Mouse (Mus musculus) gastrocnemius, adult 8-10 months (tissue): Measurements from ENCODE around the gene Dpf1. TPM values are rescaled to one million over a fixed set of nuclear protein-coding genes. Genes with fewer than 3 reads are reported as not detected.

Experiments used
- DNase-seq, 2 experiments: peaks; one replicate each; pipeline ENCODE4 v3.0.0; 2022; ENCODE audit warnings: low spot score in 2 of 2
- total RNA-seq, 4 experiments: library from RNA; stranded (reverse); gene quantifications; 2 replicates each; pipeline ENCODE4 v1.2.4; 2022

The Dpf1 gene
- total RNA-seq, 4 experiments from 2014 or later, result 0.92 to 4.5 (median 2.0) TPM

DNA sequence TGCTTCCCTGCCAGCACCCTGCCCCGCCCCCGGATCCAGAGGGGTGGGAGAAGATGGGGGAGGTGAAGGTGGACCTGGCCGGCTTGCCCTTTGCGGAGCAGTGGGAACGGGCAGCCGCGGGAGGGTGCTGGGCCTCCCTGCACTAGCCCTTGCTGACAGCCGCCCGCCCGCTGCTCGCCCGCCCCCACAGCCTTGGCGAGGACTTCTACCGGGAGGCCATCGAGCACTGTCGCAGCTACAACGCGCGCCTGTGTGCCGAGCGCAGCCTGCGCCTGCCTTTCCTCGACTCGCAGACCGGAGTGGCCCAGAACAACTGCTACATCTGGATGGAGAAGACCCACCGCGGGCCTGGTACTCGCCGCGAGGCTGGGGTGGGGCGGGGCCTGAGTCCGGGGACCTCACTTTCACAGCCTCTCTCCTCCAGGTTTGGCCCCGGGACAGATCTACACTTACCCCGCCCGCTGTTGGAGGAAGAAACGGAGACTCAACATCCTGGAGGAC lies 5.5 kb downstream of the Dpf1 start:
- no peak for DNase-seq

DNA sequence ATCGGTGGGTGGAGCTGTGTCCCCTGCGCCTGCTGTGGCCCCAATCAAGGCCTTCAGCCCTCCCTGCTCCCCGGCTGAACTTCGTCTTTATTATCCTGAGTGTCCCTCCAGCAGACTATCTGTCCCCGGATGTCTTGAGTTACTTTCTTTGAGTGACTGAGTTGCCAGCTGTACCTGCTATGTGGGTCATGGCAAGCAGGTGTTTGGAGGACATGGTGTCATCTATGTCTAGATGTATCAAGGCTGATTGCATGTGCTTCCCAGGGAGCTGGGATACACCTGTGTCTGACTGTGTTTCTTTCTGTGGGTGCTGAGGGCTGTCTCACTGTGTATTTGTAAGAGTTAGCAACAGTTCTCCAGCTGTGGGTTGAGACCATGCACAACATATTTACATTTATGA lies 6.0 kb downstream of the Dpf1 start:
- no peak for DNase-seq

DNA sequence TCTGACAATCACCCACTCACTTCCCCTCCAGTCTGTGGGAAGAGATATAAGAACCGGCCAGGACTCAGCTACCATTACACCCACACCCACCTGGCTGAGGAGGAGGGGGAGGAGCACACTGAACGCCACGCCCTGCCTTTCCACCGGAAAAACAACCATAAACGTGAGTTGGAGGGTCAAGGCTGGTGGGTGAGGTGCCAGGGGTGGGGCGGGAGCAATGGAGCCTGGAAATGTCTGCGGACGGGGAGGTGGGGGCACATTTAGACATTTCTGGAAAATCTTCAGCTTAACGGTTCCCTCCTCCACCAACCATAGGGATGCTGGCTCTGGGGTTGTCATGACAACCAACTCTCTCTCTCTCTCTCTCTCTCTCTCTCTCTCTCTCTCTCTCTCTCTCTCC lies 9.3 kb downstream of the Dpf1 start:
- DNase-seq, result no peak

DNA sequence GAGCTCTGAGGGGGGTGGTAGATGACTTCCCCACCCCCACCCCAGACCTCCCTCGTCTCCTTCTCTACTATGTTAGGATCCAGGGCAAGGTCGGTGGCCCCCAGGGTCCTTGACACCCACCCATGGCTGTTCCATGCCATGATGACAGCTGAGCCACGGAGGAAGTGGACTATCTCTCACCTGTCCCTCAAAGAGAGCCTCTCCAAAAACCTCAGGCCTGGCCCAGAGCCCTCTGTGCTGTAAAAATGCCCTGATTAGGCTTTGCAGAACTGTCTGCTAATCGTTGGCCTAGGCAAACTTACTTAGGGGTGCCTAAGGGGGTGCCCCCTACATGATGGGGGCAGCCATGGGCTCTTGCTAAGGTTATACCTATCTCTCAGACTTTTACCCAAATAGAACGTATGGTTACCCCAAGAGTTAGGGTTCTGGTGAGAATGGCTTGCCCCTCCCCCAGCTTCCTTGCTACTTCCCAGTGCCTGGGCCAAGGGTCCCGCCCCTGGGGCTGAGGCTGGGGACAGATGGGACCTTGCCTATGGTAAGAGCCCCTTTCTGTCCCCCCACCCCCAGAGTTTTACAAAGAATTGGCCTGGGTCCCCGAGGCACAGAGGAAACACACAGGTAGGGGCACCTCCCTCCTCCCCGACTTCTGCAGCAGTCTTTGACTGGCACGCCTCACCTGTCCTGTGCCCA lies 10.0 kb downstream of the Dpf1 start:
- no peak for DNase-seq

DNA sequence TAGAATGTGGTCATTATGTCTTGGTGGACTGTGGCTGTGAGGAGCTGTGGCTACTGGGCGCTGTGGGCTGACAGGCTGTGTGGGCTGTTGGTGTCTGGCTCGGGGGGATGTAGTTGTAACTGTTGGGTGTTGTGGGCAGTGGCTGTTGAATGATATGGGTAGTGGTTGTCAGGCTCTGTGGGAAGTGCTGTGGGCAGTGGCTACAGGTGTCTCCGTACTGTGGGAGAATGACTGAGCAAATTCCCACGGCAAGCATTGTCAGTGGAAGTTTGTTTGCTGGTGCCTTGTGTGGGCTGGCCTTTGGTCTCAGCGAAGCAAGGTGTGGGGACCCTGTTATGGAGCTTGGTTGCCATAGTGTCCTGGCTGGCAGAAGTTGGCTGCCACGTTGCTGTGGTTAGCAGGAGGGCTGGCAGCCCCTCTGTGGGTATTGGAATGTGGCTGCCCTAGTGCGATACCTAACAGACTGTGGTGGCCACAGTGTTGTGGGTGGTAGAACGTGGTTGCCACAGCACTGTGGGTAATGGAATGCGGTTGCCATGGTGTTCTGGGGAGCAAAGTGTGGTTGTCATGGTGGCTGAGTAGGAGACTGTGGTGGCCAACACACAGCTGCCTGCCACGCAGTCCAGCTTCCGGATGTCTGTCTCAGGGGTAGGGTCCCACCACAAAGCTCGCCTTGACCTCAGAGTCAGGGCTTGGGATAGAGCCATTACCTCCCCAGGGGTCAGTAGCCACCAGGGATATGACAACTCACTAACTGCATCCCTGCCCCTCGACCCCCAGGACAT lies 11.3 kb downstream of the Dpf1 start:
- no peak for DNase-seq

DNA sequence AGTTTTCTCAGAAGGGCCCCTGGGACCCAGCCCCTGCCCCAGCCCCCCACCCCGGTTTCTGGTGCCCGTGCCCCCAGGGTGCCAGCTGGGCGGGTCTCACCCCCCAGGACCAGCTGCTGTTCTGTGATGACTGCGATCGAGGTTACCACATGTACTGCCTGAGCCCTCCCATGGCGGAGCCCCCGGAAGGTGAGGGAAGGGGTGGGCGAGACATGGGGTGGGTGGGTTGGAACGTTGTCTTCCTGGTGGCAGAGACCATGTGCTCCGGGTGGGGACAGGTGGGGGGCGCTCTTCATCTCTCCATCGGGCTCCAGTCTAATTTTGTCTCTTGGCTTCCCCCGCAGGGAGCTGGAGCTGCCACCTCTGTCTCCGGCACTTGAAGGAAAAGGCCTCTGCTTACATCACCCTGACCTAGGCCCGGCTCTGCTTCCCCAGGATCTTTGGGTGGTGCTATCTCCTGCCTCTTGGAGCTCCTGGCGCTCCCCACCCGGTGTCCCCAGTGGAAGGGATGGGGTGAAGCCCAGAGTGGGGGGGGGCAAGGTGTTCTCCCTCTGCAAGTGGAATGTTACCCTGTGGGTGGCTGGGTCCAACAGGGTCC lies 12.5 kb downstream of the Dpf1 start:
- DNase-seq, result no peak

DNA sequence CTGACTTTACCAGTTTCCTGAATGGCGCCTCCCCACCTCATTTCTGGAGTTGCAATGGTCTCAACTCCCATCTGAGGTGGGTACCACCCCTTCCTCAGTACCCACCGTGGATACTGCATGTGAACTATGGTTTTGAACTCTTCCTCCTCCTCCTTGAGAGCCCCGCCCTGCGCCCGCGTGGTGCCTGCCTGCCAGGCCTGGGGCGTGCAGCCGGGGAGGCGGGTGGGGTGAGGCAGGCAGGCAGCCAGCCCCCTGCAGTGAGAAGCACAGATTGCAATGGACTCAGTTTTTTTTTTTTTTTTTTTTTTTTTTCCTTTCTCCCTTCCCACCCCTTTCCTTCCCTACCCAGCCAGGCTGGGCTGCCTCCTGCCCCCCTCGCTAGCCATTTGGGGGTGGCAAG lies 13.2 kb downstream of the Dpf1 start:
- no peak for DNase-seq

DNA sequence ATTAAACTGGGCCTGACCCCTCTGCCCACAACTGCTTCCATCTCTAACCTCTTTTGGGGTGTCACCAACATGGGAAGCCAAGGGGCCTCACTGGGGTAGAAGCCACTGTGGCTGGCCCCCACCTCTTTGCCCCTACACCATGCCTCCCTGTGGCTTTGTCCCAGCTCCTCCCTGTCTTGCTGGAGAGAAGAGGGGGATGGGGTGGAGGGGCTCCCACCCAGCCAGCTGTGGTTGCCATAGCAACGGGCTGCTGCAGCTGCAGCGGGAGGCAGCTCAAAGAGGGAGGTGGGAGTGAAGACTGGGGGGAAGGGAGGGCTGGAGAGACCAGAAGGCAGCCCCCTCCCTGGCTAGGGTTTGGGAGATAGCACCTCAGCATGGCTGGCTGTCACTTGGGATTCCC lies 13.8 kb downstream of the Dpf1 start:
- DNase-seq, result no peak

DNA sequence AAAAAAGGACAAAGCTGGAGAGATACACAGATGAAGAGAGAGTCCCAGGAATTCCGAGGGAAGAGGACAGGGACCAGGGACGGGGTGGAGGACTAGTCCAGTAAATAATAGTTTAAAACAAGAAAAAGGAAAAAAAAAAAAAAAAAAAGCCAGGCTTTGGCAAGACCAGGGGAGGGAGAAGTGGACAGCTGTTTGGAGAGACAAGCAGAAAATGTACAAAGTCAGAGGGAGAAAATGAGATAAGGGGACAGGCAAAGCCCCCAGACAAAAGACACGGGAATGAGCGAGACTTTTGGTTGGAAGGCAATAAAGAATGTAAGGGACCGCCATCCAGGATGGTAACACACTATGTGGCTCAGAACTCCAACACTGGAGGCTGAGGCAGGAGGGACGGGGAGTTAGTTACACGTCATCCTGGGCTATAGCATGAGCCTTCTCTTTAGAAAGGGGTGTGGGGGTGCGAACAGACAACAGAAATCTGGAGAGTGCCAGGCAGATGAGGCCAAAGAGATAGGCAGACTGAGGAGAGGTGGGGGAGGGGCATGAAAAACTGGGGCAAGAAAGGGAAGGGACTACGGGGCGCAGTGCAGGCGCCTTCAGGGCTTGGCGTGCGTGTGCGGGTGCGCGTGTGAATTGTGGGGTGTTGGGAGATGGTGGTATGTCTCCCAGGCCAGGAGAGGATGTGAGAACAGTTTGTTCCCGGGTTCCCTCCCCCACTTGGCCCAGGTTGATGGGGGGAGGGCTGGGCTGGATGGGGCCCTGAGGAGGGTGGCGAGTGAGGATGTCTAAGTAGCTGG lies 14.6 kb downstream of the Dpf1 start:
- DNase-seq, result peak; percentile 20 to 46

DNA sequence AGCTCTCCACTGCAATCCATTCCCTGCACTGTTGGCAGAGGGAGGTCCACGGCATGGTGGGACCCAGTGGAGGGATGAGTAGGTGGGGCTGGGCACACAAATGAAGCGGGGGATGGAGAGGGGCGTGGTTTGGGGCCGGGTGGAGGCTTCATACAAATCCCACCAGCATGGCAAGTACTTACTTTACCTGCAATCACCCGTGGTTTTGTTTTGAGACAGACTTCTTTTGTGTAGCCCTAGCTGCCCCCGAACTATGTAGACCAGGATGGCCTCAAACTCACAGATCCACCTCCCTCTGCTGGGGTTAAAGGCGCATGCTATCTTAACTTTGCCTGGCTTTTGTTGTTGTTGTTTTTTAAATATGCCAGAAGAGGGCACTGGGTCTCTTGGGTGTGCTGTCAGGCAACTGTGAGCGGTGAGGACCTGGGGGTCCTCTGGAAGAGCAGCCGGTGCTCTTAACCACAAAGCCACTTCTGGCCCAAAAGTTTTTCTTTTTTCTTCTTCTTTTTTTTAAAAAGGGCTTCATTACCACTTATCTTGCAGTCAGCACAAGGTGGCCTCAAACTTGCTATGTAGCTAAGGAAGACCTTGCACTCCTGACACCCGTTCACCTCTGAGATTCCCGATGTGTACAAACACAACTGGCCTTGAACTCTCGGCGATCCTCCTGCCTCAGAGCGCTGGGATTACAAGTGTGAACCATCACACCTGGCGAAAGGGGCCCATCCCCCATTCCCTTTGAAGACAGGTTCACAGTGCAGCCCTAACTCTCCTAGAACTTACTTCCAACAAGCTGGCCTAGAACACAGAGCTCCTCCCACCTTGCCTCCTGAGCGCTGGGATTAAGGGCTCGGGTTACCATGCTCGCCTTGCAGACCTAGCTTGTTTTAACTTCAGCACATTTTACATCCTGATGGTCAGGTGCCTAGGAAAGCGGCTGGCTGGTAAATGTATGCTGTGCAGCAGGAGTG lies 15.9 kb downstream of the Dpf1 start:
- no peak for DNase-seq

DNA sequence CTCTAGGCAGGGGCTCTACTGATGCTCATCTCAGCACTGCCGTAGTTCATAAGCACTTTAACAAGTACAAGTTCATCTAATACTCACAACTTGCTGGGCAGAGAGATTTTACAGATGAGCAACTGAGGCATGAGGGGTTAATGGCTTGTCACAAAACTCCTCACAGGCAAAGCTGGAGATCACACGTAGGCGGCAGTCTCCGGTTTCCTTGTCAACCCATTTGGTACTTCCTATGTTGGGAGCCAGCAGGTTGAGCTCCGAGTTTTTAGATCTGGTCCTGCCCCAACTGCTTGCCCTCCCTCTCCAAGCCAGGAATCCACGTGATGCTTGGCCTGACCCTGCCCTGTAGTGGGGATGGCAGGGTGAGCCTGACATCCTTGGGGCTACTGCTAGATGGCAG lies 23.3 kb downstream of the Dpf1 start:
- no peak for DNase-seq

DNA sequence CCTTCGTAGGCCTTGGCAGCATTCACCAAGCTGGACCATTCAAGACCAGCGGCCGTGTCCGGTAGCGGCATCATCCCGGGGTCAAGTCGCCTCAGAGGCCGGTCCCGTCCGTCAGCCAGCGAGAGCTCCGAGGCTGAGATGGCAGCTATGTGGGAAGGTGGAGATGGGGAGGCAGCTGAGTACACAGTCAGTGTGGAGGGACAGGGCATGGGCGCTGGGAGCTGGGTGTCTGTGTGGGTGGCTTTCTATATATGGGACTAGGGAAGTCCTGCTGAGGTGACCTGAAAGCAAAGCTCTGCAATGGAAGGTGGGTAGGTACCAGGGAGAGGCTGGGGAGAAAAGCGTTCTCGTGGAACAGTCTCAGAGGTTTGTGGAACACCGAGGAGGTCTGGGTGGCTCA lies 25.2 kb downstream of the Dpf1 start:
- no peak for DNase-seq

DNA sequence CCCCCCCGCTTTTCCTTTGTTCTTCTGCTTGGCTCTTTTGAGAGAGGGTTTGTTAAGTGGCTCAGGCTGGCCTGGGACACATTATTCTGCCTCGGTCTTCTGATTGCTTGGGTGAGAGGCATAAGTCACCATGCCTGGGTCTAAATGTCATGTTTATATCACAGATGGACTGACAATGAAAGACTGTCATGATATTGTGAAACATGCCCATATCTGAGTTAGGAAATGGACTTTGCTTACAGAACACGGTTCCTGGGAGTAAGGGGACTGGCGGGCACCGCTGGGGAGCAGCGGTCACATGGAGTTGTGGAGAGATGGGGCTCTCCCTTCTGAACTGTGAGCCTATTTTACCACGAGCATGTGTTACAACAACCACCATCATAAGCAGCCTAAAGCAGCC lies 30.4 kb downstream of the Dpf1 start:
- no peak for DNase-seq

DNA sequence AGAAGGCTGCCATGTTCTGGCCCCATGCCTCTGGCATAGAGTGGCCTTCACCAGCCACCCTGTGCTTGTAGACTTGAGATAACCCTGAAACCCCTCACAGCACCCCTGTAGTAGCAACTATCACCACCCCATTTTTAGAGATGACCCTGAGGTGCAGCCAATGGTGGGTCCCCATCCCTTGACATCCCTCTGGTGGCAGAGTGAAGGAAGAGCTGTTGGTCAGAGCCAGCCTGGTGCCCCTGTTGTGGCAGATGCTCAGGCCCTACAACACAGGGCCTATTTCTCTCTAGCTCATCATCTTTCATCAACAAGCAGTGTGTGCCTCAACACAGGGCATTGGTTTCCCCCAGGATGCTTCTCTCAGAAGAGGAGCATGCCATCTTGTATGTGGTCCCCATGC lies 31.5 kb downstream of the Dpf1 start:
- no peak for DNase-seq

DNA sequence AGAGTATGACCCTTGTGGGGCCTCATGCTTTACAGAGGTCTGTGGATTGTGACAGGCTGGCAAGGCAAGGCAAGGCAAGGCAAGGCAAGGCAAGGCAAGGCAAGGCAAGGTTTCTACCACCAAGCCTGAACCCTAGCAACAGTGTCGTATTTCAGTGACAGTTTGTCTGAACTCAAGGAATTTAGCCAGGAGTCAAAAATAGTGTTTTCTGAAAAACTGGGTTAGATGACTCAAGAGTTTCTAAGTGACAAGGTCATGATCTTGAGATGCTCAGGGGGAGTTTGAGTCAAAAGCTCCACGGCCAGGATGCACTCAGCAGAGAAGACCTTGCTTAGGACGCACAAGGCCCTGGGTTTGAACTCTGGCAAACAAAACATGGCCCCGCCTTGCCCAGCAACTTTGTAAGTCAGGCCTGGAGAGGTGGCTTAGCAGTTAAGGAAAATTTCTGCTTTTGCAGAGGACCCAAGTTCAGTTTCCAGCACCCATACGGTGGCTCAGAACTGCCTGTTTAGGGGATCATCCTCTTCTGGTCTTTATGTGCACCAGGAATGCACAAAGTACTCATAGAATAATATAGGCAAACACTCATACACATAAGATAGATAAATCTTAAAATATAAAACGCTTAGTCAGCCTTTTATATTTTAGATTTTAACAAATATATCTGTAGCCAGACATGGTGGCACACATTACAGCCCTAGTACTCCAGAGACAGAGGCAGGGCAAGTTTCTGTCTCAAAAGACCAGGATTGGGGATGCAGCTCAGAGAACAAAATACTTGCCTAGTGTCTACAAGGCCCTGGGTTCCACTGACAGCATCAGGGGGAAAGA lies 32.3 kb downstream of the Dpf1 start:
- DNase-seq, result no peak

DNA sequence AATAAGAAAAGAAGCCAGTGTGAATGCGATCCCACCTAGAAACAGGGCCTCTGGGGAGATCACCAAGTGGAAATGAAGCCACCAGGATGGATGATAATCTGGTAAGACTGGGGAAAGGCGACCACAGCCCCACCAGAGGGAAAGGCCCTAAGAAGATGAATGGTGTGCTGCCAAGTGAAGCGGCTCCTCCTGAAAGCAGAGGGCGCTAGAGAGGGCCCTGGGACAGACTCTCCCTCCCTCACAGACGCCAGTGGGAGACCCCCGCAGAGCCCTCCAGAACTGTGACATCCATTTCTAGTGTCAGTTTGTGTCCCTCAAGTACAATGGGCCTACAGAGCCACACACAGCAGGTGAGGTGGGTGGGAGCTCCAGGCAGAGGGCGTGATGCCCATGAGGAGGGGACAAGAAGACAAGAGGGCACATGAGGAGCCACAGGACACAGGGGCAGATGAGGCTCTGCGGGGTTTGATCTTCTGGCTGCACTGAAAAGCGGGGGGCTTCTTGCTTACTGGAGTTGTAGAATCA lies 33.1 kb downstream of the Dpf1 start:
- no peak for DNase-seq

DNA sequence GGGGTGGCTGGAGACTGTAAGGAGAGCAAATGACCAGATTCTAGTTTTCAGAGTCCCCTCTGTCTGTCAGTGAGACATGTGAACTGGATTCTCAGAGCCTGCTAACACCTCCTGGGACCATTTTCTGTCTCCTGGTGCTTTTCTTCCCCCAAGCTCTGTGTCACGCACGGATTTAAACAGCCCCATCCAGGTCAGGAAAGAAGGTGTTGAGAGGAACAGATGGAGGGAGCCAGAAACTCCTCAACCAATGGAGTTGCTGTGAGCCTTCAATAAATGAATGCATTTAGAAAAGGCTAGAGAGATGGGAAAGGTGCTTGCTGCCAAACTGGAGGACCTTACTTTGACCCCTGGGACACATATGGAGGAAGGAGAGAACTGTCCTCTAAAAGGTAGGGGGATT lies 34.0 kb downstream of the Dpf1 start:
- no peak for DNase-seq

DNA sequence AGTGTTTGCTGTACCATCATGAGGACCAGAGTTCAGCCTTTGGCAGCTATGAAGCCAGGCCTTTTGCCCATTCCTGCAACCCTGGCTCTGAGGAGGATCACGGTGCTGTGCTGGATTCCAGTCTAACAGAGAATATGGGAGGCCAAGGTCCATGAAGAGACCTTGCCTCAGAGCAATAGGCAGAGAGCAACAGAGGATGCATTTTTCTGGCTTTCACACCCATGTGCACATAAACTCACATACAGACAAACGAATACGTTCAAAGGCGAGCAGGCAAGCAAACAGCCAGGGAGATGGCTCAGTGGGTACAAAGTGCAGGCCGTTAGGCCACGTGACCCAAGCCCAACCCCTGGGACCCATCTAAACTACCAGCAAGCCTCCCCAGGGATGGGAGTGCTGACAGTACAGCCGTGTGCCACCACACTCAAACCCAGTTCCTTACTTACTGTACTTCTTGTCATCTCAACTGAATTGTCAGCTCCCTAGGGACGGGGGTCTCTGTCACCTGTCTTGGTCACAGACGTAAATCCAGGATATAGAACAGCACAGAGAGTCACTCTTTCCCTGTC lies 34.7 kb downstream of the Dpf1 start:
- no peak for DNase-seq
